Mouse (Mus musculus) layer of hippocampus, postnatal 36 days (tissue): ENCODE results near the gene Atf7ip. TPM values are rescaled to one million over a fixed set of nuclear protein-coding genes. Genes with fewer than 3 reads are reported as not detected.
"Not testable (repeated sequence)": the region's sequence is repeated elsewhere in the genome, so short reads cannot be mapped to it uniquely, and the experiment has no call there.

Experiments
- DNase-seq, 2 experiments: peaks; one replicate each; pipeline ENCODE4 v3.0.0; 2022
- total RNA-seq, 2 experiments: library from RNA; stranded (reverse); gene quantifications; 2 replicates each; pipeline ENCODE4 v1.2.3; 2021

Atf7ip gene
- 100 to 1,000 TPM; 101 to 109 TPM for total RNA-seq

DNA sequence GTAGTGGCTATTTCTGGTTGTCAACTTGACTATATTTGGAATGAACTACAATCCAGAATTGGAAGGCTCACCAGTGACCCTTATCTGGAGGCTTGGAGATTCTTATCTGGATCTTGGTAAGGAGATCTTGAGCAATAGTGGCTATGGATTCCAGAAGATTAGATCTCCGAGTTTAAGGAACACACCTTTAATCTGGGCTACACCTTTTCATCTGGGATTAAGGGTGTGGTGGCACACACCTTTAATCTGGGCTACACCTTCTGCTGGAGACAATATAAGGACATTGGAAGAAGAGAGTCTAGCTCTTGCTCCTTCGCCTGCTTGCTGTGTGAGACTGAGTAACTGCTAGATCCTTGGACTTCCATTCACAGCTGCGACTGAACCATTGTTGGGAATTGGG is at the start of gene Atf7ip:
Gene Atf7ip, plus strand, starts transcription at position 301 of the 400 bp plus-strand sequence.
- DNase-seq: not testable (repeated sequence)

DNA sequence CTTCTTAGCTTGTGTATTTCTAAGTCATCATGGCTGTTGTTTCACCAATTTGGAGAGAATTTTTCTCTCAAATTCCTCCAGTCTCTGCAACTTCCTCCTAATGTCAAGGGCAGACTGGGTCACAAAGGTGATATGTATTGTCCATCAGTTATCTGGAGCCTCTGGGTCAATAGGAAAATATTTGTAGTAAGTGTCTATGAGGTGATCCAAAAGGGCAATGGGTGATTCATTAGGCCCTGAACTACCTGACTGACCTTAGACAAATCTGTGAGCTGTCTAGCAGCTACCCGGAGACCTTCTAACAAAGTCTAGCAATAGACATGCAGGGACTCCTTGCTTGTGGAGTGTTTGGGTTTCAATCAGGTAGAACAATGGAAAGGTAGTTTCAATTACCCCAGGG is 49.7 kb upstream of the Atf7ip start:
- DNase-seq: no peak

DNA sequence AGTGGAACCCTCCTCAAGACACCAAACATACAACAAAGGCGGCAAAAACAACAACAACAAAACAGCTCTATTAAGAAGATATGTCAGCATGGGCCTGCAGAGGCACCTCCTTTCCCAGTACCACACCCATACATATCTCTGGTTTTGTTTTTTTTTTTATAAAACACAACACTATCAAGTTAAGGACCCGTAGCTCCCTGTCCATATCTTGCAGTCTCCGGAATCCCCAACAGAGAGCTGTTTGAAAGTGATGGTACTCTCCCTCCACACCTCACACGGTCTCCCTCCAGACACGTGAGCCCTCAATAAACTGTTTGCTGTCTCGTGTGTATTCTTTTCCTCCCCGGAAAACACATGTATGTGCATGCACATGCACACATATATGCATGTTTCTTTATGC is 46.8 kb upstream of the Atf7ip start:
- no peak for DNase-seq

DNA sequence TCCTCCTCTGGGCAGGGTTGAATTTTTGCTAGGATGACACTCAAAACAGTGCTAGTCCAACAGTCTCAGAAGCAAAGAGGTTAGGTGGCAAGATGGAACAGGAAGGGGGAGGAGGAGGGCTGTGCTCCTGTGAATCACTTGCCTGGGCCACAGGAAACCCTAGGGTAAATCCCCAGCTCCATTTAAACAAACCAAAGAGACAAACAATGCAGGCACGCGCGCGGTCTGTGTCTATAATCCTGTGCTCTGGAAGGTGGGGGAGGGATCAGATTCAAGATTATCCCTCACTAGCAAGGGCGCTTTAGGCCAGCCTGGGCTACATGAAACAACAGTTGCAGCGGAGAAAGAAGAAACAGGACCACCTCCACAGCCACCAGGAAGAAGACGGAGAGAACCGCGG is 42.5 kb upstream of the Atf7ip start:
- DNase-seq: no peak

DNA sequence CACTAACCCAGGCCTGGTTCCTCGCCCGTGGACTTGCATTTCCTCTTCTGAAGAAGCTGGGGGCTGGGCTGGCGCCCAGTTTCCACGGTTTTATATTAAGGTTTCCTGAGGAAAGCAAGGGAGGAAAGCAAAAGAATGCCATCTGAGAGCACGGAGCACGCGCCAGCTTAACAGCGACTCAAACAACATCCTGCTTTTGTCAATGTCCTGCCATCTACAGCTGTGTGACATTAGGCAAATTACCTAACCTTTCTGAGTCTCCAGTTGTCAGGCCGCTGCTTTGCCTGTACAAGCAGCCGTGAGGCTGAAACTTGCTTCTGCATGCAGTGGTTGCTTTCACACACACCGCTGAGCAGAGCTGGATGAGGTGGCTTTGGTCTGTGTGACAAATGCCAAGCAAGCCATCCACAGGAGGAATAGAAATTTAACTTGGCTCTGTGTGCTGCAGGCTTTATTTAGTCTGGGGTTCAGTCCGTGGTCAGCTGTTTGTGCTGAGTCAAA is 41.8 kb upstream of the Atf7ip start:
- DNase-seq: no peak

DNA sequence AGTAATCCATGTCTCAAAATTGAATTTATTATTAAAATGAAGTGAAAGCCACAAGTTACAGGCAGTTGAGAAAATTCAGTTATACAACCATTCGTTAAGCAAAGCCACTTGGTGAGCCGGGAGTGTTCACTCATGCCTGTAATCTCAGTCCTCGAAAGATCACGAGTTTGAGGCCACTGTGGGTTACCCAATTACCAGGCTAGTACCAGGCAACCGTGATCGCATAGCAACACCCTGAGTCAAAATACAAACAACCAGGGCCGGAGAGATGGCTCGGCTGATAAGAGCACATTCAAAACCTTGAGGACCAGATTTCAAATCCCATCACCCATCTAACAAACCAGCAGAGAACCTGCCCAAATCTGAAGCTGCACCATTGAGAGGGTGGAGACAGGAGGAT is 40.9 kb upstream of the Atf7ip start:
- DNase-seq: no peak

DNA sequence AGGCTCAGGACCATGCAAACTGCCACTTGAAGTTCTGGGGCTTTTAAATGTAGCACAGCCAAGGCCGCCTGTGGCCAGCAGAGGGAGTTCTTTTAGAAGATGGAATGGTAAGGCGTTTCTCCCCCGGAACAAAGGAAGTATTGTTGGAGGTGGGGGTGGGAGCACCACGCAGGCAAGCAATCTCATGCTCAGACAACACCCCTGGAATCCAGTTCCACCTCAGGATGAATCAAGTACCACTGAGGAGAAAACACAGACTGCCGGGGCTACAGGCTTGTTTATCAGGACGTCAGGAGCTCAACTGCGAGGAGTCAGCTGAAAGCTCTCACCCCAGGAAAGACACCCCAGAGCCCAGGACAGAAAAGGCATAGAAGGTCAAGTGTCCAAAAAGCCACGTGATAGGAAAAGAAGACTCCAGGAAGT is 40.0 kb upstream of the Atf7ip start:
- DNase-seq: peak; percentile 57 to 61

DNA sequence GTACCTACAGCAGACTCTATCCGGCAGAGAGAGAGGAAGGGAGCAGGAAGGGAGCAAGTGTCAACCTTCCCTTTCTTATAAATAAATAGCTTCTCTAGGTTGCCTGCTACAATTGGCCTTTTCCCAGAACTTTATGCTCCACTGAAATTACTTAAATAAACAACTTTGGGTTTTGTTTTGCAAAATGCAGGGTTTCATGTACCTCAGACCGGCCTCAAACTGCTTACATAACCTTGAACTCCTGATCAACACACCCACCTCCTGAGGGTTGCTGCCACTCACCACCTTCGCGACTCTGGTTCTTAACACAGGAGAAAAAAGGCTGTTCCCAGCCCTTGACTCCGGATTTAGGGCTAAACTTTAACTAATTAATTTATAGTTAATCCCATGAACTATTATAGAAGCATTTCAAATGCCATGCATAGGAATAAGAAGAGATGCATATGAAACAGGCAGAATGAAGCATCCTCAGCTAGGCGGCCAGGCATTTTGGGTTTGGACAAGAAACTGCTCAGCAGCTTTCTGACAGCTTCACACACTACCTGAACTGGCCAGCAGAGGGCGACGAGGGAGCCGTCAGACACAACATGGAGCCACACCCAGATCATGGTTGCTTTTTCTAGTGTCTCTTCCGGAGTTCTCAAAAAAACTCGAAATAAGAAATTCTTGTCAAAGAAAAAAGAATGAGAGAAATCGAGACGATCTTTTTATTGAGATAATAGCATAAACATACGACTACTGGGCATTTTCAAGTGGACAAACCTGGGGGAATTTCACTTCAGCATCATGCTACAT is 38.8 kb upstream of the Atf7ip start:
- DNase-seq: peak; percentile 62 to 65

DNA sequence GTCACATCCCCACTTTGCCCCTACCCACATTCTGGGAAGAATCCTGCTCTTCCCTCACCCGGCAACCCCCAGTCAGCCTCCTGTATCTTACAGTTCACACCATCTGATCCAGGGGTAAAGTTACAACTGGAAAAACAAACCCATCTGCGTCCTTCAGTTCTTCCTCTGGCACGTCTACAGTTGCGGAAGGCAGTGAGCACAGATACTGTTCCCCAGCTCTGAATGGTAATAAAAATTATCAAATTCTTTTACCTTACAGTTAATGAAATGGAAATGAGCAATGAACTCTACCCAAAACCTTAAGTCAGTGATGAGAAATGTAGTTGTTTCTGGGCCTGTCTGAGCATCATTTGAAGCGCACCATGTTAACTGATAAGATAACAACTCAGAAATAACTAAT is 38.1 kb upstream of the Atf7ip start:
- DNase-seq: no peak

DNA sequence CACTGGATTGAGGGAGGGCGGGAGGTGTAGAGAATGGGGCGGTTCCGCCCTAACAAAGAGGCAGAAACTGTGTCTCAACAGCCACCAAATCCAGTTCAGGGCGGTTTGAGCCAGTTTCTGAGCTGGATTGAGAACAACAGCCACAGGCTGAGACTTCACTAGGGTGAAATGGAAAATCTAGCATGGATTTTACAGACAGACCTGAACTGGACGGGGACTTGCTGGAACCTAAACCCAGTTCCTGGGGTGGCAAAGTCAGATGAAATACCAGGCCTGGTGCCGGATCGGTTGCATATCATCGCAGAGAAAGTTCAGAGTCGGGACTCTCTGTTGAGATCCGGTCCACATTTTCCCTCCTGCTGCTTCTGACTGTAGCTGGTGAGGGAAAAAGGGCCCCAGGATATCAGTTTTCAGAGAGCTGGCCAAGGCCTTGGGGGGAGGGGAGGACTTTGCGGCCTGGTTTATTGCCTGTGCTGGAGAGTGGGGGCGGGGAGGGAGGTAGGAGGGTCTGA is 37.5 kb upstream of the Atf7ip start:
- peak; percentile 73 to 80 for DNase-seq

DNA sequence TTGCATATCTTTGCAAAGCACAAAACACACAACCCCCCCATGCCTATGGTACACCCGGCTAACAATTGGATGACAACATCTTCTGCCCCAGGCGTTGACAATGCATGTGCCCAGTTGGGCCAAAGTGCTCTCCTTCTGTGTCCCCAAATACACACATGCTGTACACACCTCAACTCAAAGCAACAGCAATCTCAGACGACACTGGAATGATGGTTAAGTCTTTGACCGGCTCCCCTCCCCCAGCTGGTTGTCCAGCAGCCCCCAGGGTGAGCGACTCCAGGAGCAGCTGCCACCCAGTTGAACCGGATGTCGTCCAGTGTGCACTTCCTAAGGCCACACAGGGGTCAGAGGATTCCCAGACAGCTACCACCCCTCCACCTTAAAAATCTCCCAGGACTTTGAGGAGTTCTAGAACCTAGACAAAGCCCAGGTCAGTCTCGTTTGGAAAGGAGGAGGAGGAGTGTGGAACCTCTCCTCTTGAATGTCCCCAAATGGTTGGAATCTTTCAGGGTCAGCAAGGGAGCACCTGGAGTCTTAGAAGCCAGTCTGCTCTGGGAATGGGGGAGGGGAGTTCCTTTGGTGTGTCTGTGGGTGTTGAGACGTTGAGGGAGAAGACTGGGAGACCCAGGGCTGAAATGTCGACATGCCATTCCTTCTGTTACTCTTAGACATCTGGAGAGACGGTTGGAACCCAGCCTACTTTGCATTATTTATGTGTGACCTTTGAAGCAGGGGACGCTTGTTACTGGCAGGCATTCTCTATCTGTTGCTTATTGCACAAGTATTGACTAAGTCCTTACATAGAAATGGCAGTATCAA is 36.8 kb upstream of the Atf7ip start:
- DNase-seq: no peak

DNA sequence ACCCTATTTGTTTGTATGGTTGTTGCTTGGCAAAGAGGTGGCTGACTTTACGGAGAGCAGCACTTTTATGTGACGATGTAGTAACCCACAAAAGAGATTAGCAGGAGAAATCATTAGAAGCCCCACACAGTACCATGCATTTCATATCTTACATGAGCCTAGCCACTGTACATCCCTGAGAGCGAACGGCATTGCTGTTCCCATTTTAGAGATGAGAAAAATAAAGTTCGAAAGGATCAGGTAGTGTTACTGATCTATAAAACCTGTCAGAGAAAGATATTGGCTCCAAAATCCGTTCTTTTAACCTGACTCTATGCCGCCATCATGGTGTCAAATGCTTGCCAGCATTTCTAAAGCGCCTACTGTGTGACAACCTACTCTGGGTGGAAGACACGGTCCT is 36.2 kb upstream of the Atf7ip start:
- no peak for DNase-seq

DNA sequence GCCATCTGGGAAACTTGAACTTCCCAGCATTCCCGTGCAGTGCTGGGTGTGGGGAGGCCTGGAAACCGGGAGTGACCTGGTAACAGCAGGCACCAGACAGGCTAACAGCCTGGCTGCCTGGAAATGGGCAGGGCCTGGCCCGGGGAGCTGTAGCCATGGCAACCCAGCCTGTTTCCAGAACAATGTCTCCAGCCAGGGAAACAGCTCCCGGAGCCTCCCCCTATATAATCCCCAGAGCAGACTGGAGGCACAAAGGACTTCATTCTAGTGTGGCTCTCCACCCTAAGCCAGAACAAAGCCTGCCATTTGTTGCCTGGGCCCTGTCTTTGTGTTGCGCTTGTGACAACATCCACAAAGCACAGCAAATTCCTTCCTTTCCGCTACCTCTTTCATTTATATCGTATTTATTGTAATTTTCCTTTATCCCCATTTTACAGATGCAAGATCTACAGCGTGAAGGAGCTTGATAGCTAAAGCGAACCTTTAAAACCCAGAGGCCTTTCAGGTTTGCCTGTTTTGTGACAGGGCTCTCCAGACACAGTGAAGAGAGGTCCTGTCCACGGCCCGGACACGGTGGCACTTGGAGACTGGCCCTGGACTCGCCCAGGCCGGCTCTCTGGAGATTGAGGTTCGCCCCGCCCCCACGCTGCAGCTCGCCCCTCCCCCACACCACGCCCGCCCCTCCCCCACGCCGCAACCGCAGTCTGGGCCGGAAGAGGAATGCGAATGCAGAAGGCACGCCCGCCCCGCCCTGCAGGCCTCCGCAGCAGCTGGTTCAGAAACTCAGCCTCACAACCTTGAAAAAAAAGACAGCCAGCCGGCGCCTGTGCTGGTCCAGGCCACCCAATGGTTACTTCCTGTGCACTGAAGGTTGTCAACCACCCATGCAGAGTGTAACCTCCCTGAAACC is 35.4 kb upstream of the Atf7ip start:
- DNase-seq: peak; percentile 81 to 87

DNA sequence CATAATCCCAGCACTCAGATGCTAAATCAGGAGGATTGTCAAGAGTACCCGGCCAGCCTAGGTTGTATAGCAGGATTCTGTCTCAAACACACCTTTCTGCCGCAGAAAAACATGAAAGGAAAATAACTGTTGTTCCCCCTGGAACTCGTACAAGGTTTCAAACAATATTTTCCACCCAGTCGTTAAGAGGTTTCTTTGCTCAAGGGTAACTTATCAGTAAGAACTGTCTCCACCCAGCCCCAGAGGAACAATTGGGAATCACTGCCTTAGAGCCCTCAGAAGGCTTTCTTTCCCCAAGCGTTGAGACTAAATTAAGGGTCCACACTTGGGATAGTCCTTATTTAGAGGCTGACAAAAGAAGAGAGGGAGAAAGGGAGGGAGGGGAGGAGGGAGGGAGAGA is 34.4 kb upstream of the Atf7ip start:
- DNase-seq: no peak

DNA sequence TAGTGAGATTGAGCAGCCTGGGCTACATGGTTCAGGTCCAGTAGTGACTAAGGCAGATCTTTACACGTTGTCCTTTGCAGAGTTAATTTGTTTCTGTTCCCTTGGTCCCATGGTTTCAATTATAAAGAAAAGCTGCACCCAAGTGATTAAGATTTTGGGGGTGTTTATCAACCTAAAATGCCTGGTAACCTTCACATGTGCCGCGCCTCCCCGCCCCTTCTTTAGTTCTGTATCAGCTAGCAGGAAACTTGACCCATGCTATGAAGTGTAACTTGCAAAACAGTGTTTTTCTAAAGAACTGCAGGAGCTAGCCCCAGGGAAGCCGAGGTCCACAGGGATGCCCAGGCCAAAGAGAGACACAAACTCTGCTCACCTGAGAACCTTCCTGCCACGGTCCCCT is 33.2 kb upstream of the Atf7ip start:
- no peak for DNase-seq

DNA sequence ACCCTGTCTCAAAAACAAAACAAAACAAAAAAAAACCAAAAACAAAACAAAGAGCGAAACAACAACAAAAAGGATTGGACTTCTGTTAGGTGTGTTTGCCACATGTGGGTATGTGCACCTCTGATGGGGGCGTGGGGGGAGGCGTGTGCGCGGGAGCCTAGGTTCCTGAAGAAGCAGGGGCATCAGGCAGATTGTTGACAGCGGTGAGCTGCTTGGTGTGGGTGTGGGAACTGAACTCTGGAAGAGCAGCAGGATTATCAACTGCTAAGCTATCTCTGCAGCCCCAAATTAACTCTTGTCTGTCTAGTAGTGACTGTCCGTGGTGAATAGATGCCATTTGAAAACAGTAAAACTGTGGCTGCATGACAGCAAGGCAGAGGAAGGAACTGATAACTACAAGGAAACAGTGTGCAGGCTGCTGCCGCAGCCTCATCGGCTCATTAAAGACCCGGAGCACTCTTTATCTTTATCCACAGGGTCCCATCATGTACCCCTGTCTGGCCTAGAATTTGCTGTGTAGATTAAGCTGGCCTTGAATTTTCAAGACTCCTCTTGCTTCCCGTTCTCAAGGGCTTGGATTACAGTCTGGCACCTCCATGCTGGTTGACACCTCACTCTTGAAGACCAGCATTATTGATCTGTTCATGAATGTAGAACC is 32.4 kb upstream of the Atf7ip start:
- DNase-seq: no peak

DNA sequence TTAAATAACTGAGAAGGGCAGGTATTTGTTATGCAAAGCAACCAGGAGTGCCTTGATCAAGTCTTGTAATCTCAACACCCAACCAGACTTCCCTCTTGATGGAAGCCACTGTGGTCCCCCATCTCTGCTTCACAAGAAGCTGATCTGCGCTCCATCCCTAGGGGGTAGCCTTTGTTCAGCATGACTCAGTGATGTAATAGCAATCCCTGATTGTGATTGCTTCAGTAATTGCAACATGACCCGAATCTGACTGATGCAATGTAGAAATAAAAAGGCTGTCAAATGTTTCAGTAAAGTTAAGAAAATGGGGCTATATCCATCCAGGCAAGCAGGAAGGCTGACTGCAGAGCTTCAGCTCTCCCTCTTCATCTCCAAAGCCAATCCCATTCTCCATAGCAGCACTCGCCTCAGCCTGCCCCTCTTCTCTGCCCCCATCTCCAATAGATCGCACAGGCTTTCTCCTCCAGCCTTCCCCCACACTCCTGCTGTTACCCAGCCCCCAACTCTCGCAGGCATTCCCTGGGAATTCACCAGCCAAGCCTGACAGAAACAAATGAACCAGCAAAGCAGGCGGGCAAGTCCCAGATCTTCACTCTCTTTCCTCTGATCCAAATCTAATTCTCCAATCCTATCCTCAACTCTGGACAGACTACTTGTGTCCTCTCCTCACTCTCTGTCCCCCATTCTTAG is 30.7 kb upstream of the Atf7ip start:
- peak; percentile 48 to 55 for DNase-seq

DNA sequence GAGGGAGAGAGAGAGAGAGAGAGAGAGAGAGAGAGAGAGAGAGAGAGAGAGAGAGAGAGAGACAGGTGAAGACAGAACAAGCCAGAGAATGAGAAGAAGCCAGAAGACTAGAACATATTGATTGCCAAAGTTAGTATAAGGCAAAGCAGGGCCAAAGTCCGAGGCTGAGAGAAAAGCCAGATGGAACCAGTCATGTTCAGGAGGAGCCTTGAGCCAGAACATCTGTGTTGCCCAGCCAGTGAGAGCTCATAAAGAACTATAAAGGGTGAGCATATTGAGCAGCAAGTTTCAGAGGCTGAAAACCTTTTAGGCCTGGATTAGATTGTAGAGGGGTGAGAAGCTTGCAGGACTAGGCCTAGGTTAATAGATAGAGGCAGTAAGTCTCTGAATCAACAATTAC is 28.1 kb upstream of the Atf7ip start:
- no peak for DNase-seq

DNA sequence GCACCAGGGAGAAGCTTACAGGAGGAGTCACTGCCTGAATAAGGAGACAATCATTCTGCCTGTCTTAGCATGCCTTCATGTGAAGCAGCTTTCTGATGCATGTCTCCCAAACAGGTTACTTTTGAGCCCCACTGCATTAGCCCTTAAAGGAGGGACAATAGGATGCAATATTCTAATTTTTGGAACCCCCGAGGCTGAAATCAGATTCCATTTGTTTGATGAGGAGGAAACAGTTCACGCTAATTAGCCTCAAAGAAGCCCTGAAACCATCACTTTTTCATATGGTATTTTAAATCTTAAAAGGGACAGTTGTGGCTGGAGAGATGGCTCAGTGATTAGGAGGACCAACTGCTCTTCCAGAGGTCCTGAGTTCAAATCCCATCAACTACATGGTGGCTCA is 22.4 kb upstream of the Atf7ip start:
- DNase-seq: no peak

DNA sequence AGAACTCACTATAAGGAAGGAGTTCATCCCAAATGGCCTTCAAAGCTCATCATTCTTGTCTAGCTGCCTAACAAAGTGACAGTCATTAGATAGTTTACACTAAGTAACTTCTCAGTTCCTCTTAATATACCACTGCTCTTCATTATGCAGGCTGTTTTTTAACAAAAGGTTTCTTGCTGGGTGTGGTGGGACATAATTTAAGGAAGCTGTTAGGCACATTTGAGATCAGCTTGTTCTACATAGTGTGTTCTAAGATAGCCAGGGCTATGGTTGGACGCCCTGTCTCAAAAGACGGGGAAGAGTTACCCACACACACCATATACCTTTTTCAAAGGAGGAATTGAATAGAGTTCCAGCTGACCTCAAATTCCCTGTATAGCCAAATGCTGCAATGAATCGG is 21.9 kb upstream of the Atf7ip start:
- no peak for DNase-seq

DNA sequence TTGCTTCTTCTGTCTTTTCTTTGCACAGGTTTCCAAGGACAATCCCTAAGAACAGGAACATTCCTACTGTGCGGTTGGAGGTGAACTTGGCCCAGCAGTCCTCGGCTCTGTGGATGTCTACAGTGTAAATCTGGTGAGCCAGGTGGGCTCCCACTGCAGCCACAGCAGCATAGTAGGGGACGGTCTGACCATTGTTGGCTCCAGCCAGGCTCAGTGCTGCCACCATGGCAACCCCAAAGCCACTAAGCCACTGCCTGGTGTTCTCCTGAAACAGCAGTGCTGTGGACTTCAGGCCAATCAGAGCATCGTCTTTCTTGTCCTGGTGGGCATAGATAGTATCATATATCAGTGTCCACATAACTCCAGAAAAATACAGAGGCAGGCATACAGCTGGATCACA is 19.8 kb upstream of the Atf7ip start:
- DNase-seq: no peak
